Mouse (Mus musculus): ENCODE measurements around the gene Nek7.

DNA sequence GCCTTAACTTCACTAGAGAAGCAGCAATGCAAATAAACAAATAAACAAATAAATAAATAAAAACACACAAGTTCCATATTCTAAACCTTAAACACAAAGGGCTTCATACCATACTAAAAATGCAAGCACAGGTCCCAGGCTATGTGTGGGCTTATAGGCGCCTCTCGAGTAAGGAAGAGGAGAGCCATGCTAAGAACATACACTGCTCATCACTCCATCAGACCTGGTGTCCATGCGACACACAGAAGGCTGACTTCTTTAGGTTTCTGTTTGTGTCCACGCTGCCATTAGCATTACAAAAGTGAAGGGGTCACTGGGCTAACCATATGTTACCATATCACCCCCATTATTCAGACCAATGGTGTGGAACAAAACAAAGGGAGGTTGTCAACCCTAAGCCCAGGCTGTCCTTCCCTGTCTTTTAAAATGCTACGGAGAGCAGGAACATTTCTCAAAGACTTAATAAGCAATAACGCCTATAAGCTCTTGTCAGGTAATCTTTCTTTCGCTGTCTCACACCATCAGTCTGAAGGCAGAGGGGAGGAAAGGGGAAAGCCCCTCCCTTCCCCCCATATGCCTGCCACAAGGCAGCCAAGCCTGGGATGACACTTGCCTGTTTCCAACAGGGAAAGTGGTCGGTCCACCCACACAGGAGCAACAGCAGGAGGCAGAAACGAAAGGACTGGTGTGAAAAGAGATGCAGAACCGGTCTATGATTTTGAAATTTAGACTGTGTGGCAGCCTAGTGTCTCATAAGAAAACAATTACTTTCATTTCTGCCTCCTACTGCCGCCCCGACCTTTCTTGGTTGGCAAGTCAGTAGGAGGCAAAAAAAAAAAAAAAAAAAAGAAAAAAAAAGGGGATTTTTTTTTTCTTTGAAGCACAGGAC is 60.5 kb downstream of the Nek7 start:
- TF ChIP-seq CTCF (IDR thresholded peaks at IDR 0.05) (no peak), EP300 (IDR thresholded peaks at IDR 0.05; ENCODE audit: insufficient read depth, low read depth, low read length) (no peak), POLR2A (IDR thresholded peaks at IDR 0.05; ENCODE audit: insufficient read depth, low read depth, low read length) (no peak)

Measured in heart, adult 2 months (tissue).